ENCODE assay signal across 8 mouse cellular contexts in the genomic region with DNA sequence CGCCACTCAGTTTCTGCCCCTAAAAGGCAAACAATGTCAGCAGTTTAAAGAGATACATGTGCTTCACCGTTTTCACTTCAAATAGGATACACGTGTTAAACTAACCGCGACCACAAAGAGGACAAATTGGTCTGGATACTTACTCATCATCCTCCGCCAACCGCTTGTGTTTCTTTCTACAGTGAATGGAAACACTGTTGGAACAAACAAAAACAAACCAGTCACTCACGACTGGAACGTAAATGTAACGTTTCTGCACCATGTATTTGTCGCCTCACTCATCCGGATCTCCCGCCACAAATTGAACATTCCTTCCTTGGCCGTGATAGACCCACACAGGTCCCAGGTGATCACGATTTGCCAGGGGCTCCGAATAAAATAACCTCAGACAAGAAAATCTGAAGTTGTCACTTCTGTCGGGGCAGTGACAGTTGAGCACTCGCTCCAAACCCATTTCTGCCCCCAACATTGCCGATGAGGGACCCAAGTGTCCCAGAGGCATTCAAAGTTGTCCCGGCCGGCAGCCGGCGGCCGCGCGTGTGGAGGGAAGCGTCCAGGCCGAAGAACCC. TPM values are rescaled to one million over a fixed set of nuclear protein-coding genes. Genes with fewer than 3 reads are reported as not detected.
DNase-seq lines count a peak whose midpoint lies in the region; TF ChIP-seq lines count a peak whose summit lies in the region.

No protein-coding gene starts in this region.

- TF ChIP-seq CTCF in cerebellum, adult 2 months (IDR thresholded peaks at IDR 0.05; ENCODE audit: borderline replicate concordance, insufficient read depth, low read depth, low read length), result no peak

- no peaks in the 10 kb centered on the region for H3K4me1 ChIP-seq in cerebellum, adult 2 months (ENCODE audit: control insufficient read depth, insufficient read depth, low read length)

- peak overlapping the region; percentile 81; the same call in 1 of the 2 replicates for H3K27ac ChIP-seq in cerebellum, adult 2 months (ENCODE audit: insufficient read depth, low read length)

- peak overlapping the region; percentile 86 for H3K4me3 ChIP-seq in cerebellum, adult 2 months (replicated peaks; ENCODE audit: insufficient read depth, low read depth, low read length)

- no peaks in the 10 kb centered on the region for H3K27me3 ChIP-seq in cerebellum, adult 2 months (ENCODE audit: control insufficient read depth, insufficient read depth, low read length)

- no peak for DNase-seq in cerebellum, adult 2 months
- DNase-seq in cerebellum, adult 11-12 months, result no peak
- DNase-seq in thymus, postnatal 0 days (ENCODE audit: low spot score), result peak; percentile 54
- no peak for DNase-seq in thymus, postnatal 14 days
- peak; percentile 87 for DNase-seq in induced T-regulatory cell, adult 2 months (ENCODE audit: low read depth)
- peak; percentile 71 for DNase-seq in naive thymus-derived CD4-positive, alpha-beta T cell, adult 2 months (ENCODE audit: low read depth)
- no peak for DNase-seq in right cerebral cortex, postnatal 36 days (ENCODE audit: low spot score in 2 of 2)
- DNase-seq in thymus, postnatal 4 days, result no peak

- TF ChIP-seq POLR2A in cerebellum, adult 2 months (IDR thresholded peaks at IDR 0.05; ENCODE audit: borderline replicate concordance, insufficient read depth, low read length), result no peak

- under 1% methylated on average over 28 of the region's 28 CpGs for WGBS in cerebellum, adult 2 months

RNA-seq across cellular contexts. Expression of a gene that starts 0.7 kb away (rescaled TPM):
- 12.5 and 13.1 TPM in 2 replicates for polyA plus RNA-seq in cerebellum, adult 2 months (2012; rRNA removed)
- 17.7 and 18.5 TPM in 2 replicates for polyA plus RNA-seq in thymus, postnatal 0 days (2015; fragmentation: Nextera tagmentation; extraction: Ambion mirVana)

RNA-seq across cellular contexts. Expression of a gene that starts 20.9 kb away (rescaled TPM):
- 64.5 and 69.7 TPM in 2 replicates for polyA plus RNA-seq in cerebellum, adult 2 months (2012; rRNA removed)
- polyA plus RNA-seq in thymus, postnatal 0 days (2015; fragmentation: Nextera tagmentation; extraction: Ambion mirVana), result 194 and 213 TPM in 2 replicates

RNA-seq across cellular contexts. Expression of a gene that starts 28.2 kb away (rescaled TPM):
- not detected in 2 replicates for polyA plus RNA-seq in cerebellum, adult 2 months (2012; rRNA removed)
- 0.05 TPM in 1 of 2 replicates, not detected in the other for polyA plus RNA-seq in thymus, postnatal 0 days (2015; fragmentation: Nextera tagmentation; extraction: Ambion mirVana)

Comparison
In these comparisons a context has a peak if more than half of its experiments do, and no peak if none do; other contexts are left out.
1. DNase-seq: peak in thymus, postnatal 0 days (single experiment), induced T-regulatory cell, adult 2 months (single experiment) and naive thymus-derived CD4-positive, alpha-beta T cell, adult 2 months (single experiment); none in cerebellum, adult 2 months (0 of 2), cerebellum, adult 11-12 months (single experiment), thymus, postnatal 14 days (single experiment), right cerebral cortex, postnatal 36 days (0 of 2) and thymus, postnatal 4 days (single experiment).